Mouse (Mus musculus) bone marrow macrophage, adult 2 months (primary cell): ENCODE measurements around the gene Srgap1.
A peak's percentile ranks its signal among the peaks of the same experiment; 100 is the strongest.

Experiments used
- CTCF ChIP-seq: IDR thresholded peaks from 2 replicates; pipeline ENCODE4 v1.5.1; 2012; ENCODE audit warnings: low read depth, mild to moderate bottlenecking, low read length, moderate library complexity
- POLR2A ChIP-seq: IDR thresholded peaks from 2 replicates; pipeline ENCODE4 v1.6.1; 2012; ENCODE audit warnings: mild to moderate bottlenecking, low read depth, low read length, borderline replicate concordance

DNA sequence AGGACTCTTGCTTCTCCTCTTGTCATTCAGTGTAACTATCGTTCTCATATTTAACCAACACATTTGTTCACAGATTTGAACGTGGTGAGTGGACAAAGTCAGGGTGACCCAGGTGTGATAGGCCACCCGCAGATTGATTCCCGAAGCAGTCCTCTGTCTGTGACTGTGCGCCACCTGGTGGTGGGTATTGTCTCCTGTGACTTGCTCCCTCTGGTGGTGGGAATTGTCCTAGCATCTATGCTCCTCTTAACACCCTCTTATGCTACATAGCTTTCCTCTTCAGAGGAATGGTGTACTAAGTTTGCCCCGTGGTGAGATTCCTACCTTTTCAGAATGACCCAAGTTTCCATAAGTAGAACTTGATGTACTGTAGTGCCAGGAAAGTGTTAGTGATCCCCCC, 4.7 kb upstream of the Srgap1 start:
- TF ChIP-seq CTCF (peak; percentile 100), POLR2A (no peak)
